Mouse (Mus musculus) kidney, postnatal 10 days (tissue): Measurements from ENCODE around the gene Lonrf2.
A peak's percentile ranks its signal among the peaks of the same experiment; 100 is the strongest.

Experiments used
- DNase-seq: peaks from one replicate; pipeline ENCODE4 v3.0.0; 2021; ENCODE audit warnings: mixed read lengths

The Lonrf2 gene

GRCm38 (mm10) chr1:38835568-38836476 lies 689 bp downstream of the Lonrf2 start:
- DNase-seq = peak; percentile 59

GRCm38 (mm10) chr1:38834899-38835298 lies 1.6 kb downstream of the Lonrf2 start:
- peak; percentile 39 for DNase-seq

GRCm38 (mm10) chr1:38824926-38825325 lies 11.6 kb downstream of the Lonrf2 start:
- no peak for DNase-seq

- no peak for DNase-seq
Observed at GRCm38 (mm10) chr1:38823851-38824250, 12.7 kb downstream of the Lonrf2 start.

- DNase-seq = no peak
Observed at GRCm38 (mm10) chr1:38819691-38820090, 16.8 kb downstream of the Lonrf2 start.

- no peak for DNase-seq
Observed at GRCm38 (mm10) chr1:38817671-38818070, 18.8 kb downstream of the Lonrf2 start.

- no peak for DNase-seq
Observed at GRCm38 (mm10) chr1:38817268-38817667, 19.2 kb downstream of the Lonrf2 start.

GRCm38 (mm10) chr1:38816306-38816705 lies 20.2 kb downstream of the Lonrf2 start:
- DNase-seq = no peak

GRCm38 (mm10) chr1:38807121-38807520 lies 29.4 kb downstream of the Lonrf2 start:
- no peak for DNase-seq

GRCm38 (mm10) chr1:38800402-38800801 lies 36.1 kb downstream of the Lonrf2 start:
- DNase-seq = no peak

GRCm38 (mm10) chr1:38799304-38799703 lies 37.2 kb downstream of the Lonrf2 start:
- DNase-seq = peak; percentile 42

GRCm38 (mm10) chr1:38796936-38797335 lies 39.6 kb downstream of the Lonrf2 start:
- DNase-seq = peak; percentile 36

GRCm38 (mm10) chr1:38795496-38795895 lies 41.0 kb downstream of the Lonrf2 start:
- DNase-seq = no peak

- no peak for DNase-seq
Observed at GRCm38 (mm10) chr1:38791016-38791810, 45.3 kb downstream of the Lonrf2 start.

GRCm38 (mm10) chr1:38789988-38790602 lies 46.4 kb downstream of the Lonrf2 start:
- peak; percentile 21 for DNase-seq

GRCm38 (mm10) chr1:38788904-38789303 lies 47.6 kb downstream of the Lonrf2 start:
- no peak for DNase-seq

GRCm38 (mm10) chr1:38787443-38787842 lies 49.1 kb downstream of the Lonrf2 start:
- peak; percentile 69 for DNase-seq

- DNase-seq = no peak
Observed at GRCm38 (mm10) chr1:38786358-38786757, 50.2 kb downstream of the Lonrf2 start.

- DNase-seq = no peak
Observed at GRCm38 (mm10) chr1:38778271-38778670, 58.2 kb downstream of the Lonrf2 start.

- DNase-seq = no peak
Observed at GRCm38 (mm10) chr1:38777500-38777899, 59.0 kb downstream of the Lonrf2 start.

GRCm38 (mm10) chr1:38775713-38776112 lies 60.8 kb downstream of the Lonrf2 start:
- DNase-seq = no peak

- DNase-seq = no peak
Observed at GRCm38 (mm10) chr1:38770676-38771075, 65.8 kb downstream of the Lonrf2 start.

GRCm38 (mm10) chr1:38769920-38770319 lies 66.6 kb downstream of the Lonrf2 start:
- DNase-seq = peak; percentile 80
